Mouse (Mus musculus) right cerebral cortex, adult 18-20 months (tissue): ENCODE measurements at regions not wholly inside any gene's neighbourhood (a gene's known extent, or its start where the extent isn't known, plus 50 kb on each side); places are given as distances from the start of the nearest gene placed in this dataset.
"Not testable (repeated sequence)": the region's sequence is repeated elsewhere in the genome, so short reads cannot be mapped to it uniquely, and the experiment has no call there.

Source experiments
- DNase-seq: peaks from one replicate; pipeline ENCODE4 v3.0.0; 2022; ENCODE audit warnings: mixed read lengths

GRCm38 (mm10) chr6:100424181-100424580 is 136.9 kb upstream of the Rybp start:
- no peak for DNase-seq

GRCm38 (mm10) chr6:100423636-100424035 is 136.4 kb upstream of the Rybp start:
- no peak for DNase-seq

DNA sequence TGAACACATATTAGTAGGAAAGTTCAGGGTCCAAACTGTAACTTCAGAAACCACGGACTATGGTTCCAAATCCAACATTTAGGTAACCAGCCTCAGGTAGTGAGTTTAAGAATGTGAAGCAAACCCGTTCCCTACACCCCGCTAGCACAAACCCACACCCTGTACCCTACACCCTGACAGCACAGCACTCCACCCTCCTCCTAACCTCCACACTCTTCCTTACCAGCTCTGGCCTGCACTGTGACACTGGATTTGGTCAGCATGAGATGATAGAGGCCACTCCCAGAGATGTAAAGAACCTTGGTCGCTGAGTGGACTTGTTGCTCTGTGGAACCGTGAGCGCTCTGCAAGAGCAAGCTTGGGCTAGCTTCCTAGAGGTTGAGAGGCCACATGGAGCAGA is 135.3 kb upstream of the Rybp start:
- no peak for DNase-seq

DNA sequence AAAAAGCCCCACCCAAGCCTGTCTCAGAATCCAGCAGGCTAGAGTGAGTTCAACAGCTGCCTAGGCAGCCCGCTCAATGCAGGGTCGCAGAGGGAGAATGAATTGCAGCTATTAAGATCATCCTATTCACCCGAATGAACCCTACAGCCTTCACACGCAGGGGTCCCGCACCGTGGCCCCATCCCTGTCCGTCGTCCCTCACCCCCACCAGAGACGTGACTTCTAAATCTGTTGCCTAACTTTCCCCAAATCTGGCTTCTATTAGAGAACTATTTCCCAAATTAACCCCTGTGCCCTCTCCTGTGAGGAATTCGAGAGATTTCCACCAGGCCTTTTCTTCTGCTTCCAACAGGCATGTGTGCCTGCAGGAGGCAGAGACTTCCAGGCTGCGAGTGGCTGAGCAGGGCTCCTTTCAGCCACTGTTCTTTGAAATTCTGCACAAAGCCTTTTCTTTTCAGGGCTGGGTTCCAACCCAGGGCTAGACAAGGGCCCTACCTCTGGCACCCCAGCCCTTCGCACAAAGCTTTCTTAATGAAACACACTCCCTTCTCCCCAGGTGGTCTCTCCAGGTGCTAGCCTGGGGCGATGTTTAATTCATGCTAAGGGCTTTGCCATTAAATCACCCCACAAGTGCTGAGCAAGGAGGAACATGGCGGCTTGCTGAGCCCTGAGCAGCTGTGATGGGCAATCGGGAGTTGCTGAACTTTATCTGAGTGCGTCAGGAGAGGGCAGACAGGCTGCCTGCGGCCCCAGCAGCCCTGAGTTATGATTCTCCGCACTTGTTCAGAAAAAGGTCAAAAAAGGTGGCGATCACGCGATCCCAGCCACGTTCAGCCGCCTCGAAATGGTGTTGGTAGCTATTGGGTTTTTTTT is 134.7 kb upstream of the Rybp start:
- no peak for DNase-seq

DNA sequence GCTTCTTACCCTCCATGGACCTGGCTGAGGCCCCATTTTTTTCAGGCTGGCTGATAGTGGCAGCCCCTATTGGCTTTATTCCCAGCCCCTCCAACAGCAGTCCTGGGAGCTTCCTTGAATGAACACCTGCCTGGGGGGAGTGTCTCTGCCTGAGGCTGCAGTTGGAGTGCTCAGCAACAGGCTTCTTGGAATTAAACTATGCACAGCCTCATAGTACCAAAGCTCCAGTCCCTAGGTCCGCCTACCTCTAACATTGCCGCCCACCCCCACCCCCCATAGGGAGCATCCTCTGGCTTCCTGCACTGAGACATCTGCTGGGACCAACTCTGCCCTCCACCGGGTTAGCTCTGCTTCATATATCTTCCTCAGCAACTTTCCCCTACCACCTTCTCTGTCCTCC is 133.3 kb upstream of the Rybp start:
- no peak for DNase-seq

DNA sequence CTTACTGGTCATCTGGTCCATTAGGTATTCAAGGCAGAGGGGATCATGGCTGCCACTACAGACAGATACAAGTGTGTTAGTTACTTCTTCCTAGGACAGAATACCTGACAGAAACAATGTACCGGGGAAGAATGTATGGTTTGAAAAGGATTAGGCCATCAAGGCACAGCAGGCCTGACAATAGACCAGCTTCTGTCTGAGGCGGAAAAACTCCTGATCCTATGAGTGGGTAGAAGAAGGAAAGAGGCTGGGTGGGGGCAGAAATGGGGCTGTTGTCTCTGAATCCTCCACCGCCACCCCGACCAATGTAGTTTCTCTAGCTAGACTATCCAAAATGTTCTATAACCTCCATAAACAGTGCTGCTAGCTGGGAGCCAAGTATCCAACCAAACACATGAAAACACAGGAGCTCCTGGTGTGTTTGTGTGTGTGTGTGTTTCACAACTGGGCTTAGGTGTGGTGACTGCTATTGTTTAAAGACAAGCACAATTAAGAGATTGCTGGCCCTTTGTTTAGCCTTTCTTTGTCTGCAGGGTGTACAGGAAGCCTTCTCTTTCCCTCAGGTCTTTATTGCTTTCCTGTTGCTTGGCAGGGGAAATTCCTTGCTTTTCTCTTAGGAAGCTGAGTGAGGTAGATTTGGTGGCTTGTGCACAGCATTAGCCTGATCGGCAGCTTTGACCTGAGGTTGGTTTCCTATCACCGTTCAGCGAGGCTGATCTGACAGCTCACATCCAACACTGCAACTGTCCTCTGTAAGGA is 132.7 kb upstream of the Rybp start:
- no peak for DNase-seq

GRCm38 (mm10) chr6:100416046-100416445 is 128.8 kb upstream of the Rybp start:
- DNase-seq: no peak

GRCm38 (mm10) chr6:100415514-100415913 is 128.2 kb upstream of the Rybp start:
- peak; percentile 22 for DNase-seq

GRCm38 (mm10) chr6:100414836-100415235 is 127.6 kb upstream of the Rybp start:
- DNase-seq: no peak

DNA sequence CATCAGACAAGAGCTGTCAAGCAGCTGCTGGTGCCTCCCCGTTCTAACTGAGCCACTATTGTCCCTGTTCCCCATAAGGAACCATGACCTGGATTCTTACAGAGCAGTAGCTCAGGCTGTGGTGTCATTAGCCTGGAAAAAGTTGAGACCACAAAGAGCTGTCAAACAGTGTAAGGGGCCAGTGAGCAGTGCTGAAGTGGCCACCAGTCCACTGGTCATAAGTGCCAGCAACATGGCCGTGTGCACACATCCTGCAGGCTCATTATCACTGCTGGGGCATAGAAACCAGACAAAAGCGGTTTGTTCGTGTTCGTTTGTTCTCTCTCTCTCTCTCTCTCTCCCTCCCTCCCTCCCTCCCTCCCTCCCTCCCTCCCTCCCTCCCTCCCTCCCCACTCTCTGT is 125.2 kb upstream of the Rybp start:
- DNase-seq: no peak

DNA sequence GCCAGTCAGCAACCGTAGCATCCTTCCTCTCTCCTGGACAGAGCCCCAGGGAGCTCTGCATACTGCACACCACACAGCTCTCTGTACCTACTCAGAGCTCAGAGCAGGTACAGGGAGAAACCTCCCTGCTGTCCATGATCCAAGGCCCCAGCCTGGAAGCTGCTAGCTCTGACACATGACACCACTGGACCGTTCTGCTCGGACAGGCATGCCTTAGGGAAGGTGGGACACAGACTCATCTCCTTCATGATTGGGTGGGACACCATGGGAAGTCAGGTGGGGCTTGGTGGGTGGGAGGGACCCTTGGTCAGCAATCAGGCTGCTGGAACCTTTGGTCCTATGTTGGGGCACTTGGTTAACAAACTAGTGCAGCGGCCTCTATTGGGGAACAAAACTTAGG is 124.7 kb upstream of the Rybp start:
- no peak for DNase-seq

DNA sequence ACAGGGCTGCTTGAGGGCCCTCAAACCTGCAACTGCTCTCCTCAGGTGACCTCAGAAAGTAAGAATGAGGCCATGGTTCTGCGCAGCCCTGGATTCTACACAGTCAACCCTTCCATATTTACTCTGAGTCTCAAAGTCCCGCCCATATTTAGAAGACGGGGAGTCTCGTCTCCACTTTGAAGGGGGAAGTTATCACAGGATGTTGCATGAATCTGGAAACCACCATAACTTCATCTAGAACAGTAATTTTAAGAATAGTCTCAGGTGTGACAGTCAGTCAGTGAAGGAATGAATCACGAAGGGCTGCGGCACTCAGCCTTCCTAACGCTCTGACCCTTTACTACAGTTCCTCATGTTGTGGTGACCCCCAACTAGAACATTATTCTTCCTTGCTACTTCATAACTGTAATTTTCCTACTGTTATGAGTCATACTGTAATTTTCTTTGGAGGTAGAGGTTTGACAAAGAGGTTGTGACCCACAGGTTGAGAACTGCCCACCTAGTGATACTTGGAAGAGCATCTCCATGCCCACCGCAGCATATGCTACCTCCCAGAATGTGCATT is 122.9 kb upstream of the Rybp start:
- DNase-seq: no peak

DNA sequence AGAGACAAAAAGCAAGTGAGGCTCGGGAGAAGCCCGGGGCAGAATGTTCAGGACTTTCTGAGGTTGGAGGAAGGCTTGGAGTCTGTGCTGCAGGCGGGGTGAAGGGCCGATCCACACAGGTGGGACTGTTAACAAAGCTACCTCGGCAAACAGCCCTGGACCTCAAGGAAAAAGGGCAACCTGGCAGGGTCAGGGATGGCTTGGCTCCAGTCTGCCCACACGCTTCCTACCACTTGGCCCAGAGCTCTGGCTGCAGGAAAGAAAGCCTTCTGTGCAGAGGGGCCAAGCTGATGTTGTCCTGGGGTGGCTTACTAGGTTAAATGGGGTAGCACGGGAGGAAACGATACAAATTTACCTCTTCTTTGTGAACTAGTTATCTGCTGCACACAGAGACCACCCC is 121.5 kb upstream of the Rybp start:
- DNase-seq: no peak

DNA sequence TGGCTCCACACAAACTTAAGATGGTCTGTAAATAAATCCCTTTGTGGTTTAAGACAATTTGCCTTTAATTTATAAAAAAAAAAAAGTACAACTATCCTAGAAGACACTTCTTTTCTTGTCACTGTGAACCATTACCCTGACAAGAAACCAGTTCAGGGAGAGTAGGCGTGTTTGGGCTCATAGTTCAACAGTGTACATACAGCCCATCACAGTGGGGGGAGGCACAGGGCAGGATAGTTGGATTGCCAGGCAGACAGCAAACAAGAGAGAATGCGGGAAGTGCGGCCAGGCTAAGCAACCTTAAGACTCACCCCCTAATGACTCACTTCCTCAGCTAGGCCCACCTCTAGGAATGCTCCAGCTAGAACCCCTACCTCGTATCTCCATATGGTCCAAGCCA is 119.2 kb upstream of the Rybp start:
- no peak for DNase-seq

GRCm38 (mm10) chr6:100404161-100404560 is 116.9 kb upstream of the Rybp start:
- DNase-seq: no peak

GRCm38 (mm10) chr6:100402716-100403115 is 115.4 kb upstream of the Rybp start:
- no peak for DNase-seq

- no peak for DNase-seq
Measured at GRCm38 (mm10) chr6:100401728-100402127, 114.4 kb upstream of the Rybp start.

GRCm38 (mm10) chr6:100399387-100399786 is 112.1 kb upstream of the Rybp start:
- DNase-seq: not testable (repeated sequence)

DNA sequence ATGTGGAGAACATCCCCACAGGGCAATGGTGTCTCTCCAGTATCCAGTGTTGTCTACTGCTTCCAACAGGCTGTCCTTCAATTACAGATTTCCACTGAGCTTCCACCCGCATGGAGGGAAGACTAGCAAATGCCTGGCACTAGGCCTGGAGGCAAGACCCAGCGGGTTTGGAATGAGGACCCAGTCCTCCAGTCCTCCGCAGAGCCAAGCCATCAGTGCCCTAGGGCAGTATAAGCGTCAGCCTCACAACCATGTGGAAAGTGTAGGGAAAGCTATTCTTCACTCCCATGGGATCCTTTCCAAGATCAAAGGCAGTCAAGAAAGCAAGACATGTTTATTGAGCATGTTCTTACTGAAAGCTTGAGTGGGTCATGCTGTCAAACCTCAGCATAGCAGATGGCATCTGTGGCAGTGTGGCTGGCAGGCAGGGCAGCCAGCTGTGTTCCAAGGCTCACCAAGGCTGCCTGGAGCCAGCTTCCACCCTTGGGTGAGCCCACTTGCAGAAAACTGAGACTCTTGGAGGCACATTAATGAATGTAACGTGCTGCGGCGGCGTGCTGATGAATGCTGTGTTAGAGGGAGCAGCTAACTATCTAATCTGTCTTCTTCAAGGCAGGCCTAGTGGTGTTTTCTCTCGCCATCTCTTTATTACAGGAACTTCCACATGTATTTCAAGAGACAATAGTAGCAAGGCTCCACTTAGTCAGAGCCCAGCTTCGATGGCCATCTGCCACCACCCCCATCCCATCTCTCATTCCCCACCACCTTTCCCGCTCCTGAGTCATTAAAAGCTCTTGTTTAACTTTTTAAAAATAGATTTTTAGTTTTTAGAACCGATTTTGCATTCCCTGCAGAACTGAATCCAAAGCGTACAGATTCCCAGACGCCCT is 109.3 kb upstream of the Rybp start:
- DNase-seq: peak; percentile 63

DNA sequence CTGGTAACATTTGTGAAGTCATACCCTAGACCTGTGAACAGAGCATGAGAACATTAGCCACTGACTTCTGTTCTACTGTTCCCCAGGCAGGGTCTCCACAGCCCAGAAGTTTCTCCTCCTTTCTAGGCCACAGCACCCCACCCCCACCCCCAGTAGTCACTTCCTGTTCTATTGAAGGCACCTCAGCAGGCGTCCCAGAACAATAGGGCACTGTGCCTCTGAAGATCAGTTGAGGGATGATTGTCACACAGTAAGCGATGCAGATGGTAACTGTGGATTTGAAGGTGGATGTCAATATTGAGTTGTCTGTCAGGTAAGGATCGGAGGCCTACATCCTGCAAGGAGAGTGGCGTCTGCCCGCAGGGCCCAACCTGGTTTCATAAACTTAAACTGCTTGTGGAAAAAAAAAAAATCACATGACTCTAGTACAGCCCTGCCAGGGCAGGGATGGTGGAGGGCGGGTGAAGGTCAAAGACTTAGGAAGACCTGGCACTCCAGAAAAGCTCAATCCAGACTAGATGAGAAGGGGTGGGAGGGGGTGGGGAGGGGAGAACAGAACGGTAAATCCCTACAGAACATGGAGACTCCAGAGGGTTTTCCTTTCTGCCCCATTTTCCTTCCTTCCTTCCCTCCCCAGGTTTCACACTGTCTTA is 103.1 kb upstream of the Rybp start:
- DNase-seq: no peak

GRCm38 (mm10) chr6:100387042-100387441 is 99.8 kb upstream of the Rybp start:
- no peak for DNase-seq

- DNase-seq: no peak
Measured at GRCm38 (mm10) chr6:100385640-100386039, 98.4 kb upstream of the Rybp start.
